Mouse (Mus musculus) left cerebral cortex, adult 11 months (tissue): Measurements from ENCODE around the gene Nrxn3.
A peak's percentile ranks its signal among the peaks of the same experiment; 100 is the strongest.

ENCODE experiments used
- DNase-seq: peaks from one replicate; pipeline ENCODE4 v3.0.0; 2022; ENCODE audit warnings: low spot score

The Nrxn3 gene

DNA sequence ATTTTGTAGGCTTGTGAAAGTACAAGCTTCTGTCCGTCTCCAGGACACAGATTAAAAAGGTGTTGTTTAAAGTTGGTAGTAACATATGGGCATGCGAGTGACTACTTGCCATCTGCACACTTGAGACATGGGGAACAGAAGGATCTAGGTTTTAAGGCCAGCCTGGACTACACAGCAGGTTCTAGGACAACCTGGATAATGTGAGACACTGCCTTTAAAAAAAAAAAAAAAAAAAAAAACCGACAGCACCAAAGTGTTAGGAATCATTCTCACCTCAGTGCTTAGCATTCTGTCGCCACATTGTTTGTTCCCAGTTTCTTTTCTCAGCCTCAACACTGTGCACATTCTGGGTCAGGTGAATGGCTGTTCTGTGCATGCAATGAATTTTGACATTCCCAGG lies 985.2 kb downstream of the Nrxn3 start:
- no peak for DNase-seq

DNA sequence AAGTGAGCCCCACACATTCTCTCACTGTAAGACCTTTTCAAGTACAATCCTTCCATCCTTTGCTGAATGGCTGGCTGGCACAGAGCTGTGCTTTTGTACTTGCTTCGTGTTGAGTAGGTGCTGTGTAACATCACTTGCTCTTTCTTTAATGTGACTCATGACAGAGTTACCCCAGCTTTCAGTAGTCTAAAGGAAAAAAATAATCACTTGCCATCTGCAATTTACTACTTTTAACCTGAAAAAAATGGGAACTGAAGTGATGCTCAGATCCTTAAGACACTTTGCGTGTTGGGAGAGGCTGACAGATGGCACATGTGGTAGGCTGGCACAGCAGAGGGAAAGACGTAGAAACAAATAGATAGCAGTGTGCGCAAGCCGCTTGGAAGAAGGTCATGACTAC lies 987.8 kb downstream of the Nrxn3 start:
- peak; percentile 46 for DNase-seq

DNA sequence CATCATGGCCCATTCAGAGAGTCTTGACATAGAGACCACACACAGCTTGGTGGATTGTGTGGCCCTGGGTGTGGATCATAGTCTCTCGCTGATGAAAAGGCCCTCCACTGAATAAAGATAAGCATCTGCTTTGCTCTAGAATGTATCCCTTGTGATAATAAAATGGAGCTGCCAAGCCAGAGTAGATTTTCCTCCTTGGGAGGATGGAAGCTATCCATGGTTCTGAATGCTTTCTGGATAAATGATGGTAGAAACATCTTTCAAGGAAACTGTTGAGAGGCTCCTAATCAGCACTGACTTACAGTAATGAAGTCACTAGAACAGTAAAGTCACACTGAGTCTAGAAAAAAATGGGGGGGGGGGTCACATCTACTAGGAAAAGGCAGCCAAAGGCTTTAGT lies 989.1 kb downstream of the Nrxn3 start:
- DNase-seq: no peak

DNA sequence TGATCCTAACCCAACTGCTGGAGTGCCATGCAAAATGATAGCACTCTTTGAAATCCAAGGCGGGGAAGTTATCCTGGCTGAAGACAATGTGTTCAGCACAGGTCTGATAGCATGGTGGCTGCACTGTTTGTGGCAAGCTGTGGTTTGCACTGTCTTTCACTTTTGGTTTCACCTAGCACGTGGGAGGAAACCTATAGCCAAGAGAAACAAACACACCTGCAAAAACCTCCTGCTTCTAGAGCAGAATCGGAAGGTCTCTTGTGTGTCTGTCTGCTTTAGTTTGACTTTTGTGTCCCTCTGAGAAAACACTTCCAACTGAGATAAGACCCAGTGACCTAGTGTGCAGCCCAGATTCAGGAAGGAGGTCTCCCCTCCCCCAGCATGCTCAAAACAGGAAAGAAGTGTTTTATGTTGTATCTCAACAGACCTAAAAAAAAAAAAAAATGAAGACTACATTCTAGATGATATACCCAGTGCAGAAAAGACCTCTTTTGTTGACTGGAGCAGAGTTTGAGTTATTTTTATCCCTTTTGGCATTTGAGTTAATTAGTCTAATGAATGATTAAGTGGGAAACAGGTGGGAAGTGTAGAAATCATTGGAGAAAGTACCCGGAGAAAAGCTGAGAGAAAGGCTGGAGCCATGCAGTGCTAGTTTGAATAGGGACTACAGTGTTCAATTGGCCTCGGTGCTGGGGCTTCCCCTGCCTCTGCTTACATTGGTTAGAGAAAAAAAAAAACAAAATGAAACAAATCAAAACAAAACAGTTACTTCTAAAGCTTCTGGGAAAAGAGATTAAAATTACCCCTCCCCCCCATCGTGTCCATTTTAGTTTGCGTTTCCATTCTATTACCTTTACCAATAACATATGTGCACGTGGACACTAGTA lies 996.8 kb downstream of the Nrxn3 start:
- no peak for DNase-seq

DNA sequence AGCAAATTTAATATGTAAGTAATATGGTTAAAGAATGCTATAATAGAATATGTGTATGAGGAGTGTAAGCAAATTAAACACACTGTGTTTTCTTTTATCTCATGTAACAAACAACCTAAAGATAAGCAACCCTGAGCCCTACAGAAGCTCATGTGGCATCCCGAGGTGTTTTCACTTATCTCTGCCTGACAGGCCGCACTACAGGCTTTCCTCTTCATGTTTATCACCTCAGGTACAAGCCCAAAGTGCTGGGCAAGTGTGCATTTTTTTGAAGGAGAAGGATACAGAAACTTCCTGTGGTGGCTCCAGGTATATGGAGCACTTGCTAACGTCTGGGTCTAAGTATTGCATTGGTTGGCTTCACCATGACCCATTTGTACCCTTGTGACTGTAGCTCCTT lies 998.3 kb downstream of the Nrxn3 start:
- no peak for DNase-seq

DNA sequence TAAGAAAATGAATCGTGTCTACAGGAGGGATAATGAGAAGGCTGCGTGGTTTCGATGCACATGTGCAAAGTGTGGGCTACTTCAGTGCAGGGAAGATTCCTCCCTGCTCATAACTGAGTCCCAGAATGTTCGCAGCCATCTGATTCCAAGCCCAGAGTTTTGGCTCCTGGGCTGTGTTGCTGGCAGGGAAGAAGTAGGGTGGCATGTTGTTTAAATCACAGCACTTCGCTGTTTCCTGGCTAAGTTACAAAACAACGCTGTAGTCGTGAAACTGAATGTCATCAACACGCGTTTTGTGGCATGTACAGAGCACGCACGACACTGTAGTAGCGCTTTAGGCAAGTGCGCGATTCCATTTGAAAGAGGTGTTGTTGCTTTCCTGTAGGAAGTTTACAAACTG lies 999.8 kb downstream of the Nrxn3 start:
- no peak for DNase-seq

DNA sequence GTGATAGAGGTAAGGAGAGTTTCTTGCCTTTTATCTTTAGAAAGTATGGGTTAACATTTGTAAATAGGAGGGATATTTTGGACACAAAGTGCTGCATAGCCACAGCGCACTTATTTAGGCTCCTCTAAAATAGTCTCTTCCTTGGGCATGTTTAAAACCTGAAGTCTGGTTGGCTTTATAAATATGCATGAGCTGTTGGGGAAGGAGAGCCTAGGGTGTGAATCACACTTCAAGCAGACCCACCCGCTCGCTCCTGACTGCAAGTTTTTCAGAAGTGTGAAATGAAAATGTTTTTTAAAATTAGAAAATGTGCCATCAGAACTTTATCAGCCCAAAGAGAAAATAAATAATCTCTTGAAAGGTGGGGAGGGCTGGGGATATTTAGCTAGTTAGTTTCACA lies 1001.4 kb downstream of the Nrxn3 start:
- DNase-seq: peak; percentile 50

DNA sequence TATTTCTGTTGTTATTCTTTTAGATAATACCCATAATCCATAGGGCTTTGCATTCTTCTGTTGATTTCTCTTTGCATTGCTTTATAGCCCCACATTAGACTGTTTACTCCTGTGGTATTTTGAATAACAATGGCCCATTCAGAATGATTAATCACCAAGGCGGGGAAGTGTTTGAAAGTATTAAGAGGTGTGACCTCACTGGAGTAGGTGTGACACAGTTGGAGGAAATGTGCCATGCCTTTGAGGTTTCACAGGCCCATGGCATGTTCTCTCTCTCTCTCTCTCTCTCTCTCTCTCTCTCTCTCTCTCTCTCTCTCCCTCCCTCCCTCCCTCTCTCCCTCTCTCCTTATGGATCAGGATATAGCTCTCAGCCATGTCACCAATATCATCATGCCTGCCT lies 1019.6 kb downstream of the Nrxn3 start:
- no peak for DNase-seq

DNA sequence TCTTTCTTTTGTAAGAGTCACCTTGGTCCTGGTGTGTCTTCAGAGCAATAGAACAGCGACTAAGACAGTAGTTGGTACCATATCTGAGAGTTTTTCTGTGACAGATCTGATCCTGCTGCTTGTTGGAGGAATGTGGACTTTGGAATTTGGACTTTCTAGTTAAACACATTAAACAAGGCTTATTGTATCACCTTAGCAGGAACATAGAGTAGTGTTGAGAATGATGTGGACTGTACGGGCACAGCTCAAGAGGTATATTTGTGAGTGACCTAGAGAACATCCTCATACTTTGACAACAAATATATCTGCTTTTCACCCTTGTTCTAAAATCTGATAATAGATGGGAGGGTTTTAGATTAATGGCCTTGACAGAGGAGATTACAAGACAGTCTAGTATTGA lies 1020.1 kb downstream of the Nrxn3 start:
- DNase-seq: no peak

DNA sequence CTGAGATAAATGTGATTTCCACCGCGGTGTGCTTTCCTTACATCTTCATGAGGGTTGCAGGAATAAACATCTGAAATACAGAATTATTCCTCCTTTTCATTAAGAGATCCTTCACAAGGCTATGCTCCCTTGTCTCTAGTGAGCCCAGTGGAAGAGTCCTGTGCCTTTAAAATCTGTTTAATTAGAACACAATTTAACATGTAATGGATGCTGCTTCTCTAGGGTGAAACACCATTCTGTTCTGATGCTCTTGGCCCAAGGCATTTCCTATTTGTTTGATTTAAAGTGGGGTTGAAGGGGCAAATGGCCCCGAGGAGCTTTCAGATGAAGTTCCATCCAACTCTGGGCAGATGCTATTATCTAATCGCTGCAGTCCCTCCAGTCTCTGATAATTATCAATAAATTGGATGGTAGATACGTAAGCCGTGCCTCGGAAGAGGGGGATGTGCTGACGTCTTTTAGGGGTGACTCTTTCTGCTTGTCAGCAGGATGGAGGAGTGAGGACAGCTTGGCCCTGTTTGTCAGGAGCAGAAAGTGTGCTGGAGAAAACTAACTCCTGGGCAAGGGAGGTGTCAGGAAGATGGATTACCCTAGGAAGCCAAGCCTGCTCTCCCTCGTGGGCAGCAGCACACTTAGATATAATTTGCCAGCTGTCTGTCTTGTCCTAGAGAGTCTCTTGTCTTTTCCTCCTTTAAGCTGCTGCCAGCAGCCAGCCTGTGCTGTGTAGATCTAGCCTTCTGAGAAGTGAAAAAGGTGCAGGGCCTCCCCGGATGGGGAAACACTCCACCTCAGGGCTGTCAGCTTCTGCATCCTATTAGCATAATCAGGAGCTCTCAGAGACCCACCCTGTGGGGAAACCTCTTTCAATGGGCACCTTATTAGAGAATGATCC lies 1041.8 kb downstream of the Nrxn3 start:
- DNase-seq: no peak

DNA sequence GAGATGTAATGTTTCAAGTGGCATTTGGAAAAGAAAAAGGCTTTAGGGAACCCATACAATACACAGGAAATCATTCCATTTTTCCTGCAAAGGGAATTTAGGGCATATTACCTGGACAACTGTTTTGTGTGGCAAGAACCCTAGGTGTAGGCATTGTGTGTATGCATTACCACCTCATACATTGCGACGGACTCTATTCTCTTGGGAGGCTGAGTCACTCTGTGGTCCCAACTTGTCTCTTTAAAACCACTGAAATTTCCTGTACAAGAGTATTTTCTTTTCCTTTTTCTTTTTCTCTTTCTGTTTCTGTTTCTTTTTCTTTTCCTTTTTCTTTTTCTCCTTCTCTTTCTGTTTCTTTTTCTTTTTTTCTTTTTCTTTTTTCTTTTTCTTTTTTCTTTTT lies 1042.5 kb downstream of the Nrxn3 start:
- no peak for DNase-seq

DNA sequence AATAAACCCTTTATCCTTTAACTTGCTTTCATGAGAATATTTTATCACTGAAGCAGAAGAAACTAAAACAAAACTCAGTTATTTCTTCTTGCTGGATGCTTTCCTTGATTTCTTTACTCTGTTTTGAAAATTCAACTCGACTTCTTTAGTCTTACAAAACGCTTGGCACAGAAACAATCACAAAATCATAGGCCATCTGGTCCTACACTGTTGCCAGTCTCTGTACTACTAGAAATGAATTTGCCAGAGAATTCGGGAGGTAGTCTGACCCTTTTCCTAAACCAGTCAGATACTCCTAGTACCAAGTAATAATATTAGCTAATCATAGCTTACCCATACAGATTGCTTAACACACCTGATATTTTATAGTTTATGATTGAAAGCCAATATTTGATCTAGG lies 1066.1 kb downstream of the Nrxn3 start:
- no peak for DNase-seq

DNA sequence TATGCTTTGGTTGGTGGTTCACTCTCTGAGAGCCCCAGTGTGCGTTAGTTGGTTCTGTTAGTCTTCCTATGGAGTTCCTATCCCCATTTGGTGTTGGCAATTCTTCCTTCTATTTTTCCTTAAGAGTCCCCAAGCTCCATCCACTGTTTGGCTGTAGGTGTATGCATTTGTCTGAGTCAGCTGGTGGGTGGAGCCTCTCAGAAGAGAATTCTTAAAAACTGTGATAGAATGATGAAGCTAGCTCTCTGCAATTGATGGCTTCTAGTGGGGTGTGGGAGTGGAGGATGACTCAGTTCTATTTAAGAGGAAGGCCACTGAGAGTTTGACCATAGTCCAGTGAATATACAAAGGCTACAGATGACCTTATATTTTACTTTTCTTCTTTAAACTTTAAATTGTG lies 1067.3 kb downstream of the Nrxn3 start:
- DNase-seq: no peak

DNA sequence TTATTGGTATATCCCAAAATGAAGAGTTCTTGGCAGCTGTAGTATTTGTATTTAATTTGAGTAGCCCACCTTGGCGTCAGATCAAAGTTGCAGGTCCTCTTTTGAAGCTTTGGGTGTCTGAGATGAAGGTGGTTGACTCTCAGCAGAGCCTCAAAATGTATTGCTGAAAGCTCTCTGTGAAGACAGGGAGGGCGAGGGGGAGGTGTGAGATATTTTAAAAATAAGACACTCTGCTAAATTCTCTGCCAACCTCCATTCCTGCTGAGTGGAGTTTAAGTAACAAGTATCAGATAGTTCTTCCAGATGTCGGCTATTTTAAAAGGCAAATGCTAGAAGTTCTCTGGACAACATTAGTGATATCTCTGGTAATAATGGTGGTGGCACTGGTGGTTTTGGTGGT lies 1069.2 kb downstream of the Nrxn3 start:
- DNase-seq: peak; percentile 19

DNA sequence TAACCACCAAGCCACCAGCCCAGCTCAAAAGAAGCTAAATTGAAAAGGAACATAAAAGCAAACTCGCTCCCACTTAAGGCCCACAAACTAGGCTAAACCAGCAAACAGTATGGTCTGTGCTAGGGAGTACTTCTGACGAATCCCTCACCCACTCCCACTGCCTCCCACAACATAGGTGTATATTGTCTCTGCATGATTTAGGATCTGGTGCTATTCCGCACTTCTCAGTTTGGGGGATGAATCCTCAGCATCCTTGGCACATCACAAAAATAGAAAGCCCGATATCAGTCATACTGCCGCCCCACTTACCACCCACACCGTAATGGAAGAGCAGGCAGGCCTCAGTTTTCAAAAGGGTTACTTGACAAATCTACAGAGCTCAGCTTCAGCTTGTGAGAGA lies 1072.1 kb downstream of the Nrxn3 start:
- no peak for DNase-seq

DNA sequence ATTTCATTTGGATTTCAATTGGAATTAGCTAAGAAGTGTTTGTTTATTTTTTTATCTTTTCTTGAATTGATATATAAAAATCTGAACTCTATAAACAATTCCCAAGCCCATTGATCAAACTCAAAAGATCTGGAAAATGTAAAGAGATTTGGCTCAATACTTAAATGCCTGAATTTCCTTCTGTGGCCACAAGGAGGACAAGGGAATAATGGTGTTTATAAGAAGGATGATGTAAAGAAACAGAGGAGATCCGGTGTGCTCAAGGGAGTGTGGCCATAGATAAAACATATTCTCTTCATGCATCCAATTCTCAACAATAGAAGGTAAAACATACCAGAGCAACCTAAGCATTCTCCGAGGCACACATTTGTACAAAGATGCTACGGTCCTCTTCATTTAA lies 1085.5 kb downstream of the Nrxn3 start:
- DNase-seq: no peak

DNA sequence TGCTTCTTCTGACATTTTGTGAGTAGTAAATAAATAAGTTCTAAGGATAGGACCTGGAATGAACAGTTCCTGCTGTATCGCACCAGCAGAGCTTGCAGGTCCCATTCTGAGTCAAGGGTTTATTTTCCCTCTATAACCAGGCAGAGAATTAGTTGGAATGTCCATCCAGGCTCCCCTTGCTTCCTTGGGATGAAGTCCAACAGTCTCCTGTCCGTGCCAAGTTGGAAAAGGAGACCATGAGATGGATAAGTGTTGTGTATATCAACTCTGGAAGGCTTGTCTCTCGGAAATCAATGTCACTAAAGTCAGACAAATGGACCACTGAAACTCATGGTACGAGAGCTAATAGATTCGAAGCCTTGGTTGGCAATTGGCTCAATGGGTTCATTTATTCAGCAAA lies 1087.5 kb downstream of the Nrxn3 start:
- no peak for DNase-seq

DNA sequence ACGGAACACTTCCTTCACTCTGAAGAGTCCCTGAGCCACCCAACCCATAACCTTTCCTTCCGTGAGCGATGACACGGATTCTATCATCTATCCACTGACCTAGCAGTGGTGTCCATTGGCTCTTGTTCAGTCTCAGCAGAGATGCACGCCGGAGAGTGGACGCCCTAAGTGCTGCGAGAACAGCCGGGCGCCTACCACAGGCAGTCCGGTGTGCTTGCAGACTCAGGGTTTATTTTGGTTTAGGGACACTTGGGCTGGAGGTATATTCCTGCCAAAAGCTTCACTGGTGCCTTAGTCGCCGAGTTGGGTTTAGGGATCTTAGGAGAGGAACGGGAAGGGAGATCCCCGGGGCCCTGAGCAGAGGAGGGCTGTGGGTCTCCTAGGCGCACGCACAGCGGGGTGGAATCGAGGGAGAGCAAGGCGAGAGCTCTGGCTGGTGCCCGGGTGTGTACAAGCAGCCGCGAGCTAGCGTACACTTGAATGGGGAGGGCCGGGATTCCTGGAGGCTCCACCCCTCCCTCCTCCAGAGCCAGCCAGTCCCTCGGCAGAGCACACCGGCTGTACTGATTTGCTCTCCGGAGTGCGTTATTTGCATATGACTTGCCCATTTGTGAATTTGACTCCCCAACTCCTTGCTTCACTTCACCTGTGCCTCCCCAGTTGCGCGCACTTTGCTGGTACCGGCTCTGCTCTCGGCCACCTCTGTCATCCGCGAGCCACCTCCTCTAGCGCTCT lies 1089.3 kb downstream of the Nrxn3 start:
- DNase-seq: peak; percentile 63

DNA sequence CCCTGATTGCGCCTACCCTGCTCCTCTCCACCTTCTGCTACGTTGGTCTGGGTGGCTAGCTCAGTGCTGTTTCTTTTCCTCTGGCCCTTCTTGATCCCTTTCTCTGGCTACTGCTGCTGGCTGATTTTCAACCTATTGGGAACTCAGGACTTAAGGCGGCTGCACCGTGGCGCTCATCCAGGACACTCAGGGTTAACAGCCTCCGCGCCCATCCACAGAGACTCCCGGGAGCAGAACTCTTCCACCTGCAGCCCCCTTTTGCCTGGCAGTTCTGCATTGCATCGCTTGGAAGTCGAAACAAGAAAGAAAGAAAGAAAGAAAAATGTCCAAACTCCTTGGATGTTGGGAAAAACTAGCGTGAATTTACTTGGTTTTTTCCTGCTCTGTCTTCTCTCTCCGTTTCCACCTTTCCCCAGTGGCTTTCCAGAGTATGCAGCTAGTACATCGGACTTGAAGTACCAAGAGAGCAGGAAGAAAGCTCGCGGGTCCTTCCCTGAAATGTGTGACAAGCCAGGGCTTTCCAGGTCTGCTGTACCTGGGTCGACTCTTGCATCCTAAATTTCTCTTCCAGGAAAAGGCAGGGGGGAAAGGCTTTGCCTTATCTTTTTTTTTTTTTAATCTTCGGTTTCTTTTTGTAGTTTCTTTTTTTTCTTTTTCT lies 1090.0 kb downstream of the Nrxn3 start:
- no peak for DNase-seq

DNA sequence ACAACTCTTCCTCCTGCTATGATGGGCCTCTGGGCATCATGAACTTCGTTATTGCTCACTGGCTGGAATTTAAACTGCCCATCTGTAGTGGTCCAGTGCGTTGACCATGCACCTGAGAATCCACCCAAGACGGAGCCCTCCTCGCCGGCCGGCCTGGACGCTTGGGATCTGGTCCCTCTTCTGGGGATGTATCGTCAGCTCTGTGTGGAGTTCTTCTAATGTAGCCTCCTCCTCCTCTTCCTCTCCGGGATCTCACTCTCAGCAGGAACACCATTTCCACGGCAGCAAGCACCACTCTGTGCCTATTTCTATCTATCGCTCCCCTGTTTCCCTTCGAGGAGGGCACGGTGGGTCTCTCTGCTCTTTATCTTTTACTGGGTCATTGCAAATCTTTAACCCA lies 1090.6 kb downstream of the Nrxn3 start:
- DNase-seq: no peak

DNA sequence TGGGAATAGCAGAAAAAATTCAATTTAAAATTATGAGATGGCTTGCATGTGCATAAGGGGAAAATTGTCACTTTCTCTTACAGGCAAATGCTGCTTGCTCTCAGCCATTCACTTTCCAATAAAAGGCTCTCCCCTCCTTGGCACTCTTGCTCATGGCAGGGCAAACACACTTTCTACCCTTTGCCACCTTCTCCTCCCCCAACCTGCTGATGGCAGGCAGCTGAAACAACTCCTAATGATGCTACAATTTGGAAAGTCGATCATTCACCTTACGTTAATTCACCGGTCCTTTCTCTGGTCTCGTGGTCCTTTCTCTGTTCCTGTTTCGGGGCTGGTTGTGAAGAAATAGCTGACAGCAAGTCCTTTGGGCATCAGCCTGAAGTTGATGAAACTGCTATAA lies 1091.0 kb downstream of the Nrxn3 start:
- DNase-seq: no peak

DNA sequence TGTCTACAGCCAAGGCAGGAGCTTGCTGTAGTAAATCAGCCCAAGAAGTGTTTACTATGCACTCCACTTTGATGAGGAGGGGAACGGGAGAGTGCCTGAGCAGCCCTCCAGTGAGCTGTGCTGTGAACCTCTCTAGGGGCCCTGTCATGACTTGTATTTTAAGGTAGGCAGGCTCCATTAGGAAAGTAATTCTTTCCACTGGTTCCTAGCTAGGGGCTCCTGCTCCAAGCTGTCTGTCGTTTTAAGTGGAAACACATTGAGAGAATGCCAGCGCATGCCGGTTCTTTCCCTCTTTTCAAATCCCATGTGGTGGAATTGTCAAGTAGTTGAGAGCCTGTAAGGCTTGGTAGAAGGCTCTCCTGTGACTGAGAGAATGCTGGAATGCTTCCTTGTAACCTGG lies 1091.9 kb downstream of the Nrxn3 start:
- no peak for DNase-seq
